Mouse (Mus musculus) urinary bladder, postnatal 4 days (tissue): ENCODE data around the gene Ikbke.
A peak's percentile ranks its signal among the peaks of the same experiment; 100 is the strongest.
"Not testable (repeated sequence)": the region's sequence is repeated elsewhere in the genome, so short reads cannot be mapped to it uniquely, and the experiment has no call there.

Experiments used
- DNase-seq, 2 experiments: peaks; one replicate each; pipeline ENCODE4 v3.0.0; 2021 to 2022; ENCODE audit warnings: low spot score in 2 of 2

Ikbke gene

DNA sequence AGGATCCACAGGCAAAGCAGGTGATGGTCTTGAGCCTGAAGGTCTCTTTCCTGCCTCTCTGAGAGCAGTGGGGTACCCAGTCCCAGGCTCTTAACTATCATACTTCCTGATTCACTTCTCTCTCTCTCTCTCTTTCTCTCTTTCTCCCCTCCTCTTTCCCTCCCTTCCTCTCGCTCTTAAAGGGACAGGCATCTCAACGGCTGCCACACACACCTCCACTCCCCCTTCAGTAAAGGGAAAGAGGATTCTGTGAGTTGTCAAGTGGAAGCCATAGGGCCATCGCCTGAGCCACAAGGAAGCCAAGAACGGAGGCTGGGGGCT lies at the start of gene Ikbke:
Gene Ikbke, minus strand, starts transcription at position 151 of the 321 bp plus-strand sequence.
- no peak for DNase-seq

DNA sequence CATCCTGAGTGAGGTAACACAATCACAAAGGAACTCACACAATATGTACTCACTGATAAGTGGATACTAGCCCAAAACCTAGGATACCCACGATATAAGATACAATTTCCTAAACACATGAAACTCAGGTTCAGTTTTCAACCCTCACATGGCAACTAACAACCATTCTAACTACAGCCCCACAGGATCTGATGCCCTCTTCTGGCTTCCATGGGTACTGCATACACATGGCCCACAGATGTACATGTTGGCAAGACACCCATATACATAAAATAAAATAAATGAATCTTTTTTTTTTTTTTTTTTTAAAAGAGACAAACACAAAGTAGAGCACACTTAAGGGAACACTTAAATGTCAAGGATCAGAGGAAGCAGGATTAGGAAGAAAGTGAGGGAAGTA lies 49.7 kb upstream of the Ikbke start:
- not testable (repeated sequence) for DNase-seq

DNA sequence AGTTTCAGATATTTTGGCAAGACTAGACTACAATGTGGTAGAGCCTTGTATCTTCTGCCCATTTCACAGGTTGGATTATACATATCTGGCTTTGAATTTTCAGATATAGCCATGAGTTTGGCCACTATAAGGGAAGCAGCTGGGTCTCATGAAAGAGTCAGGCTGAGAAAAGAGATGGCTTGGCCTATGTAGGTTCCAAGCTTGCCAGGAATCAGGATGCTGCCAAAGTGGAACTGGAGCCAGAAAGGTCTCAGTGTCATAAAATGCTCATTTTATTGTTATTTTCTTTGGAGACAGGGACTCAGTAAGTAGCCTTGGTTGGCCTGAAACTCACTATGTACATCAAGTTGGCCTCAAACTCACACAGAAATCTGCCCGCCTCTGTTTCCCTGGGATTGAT lies 47.8 kb upstream of the Ikbke start:
- no peak for DNase-seq

DNA sequence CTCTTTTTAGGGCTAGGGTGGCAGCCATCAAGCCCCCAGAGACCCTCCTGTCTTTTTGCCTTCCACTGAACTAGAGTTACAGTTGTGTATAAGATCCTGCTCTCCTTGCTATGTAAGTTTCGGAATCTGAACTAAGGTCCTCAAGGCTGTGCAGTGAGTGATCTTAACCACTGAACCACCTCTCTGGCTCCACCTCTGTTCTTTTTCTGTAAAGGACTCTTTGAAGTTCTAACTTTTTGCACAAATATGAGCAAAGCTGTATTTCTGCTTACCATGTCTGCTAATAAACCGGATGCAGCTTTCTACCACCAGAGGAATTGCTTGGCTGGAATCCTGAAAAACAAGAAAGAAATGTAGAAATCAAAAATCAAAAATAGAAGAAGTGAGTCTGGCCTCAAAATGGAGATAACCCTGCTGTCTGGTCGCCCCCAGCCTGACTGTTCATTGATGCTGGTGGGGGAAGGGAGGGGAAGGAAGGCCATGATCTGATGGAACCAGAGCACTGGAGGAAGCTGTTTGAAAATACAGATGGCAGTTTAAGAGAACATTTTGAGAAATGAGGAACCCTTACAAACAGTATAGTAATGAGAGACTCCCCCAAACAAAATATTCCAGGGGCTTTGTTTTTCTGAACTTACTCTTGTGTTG lies 45.5 kb upstream of the Ikbke start:
- no peak for DNase-seq

DNA sequence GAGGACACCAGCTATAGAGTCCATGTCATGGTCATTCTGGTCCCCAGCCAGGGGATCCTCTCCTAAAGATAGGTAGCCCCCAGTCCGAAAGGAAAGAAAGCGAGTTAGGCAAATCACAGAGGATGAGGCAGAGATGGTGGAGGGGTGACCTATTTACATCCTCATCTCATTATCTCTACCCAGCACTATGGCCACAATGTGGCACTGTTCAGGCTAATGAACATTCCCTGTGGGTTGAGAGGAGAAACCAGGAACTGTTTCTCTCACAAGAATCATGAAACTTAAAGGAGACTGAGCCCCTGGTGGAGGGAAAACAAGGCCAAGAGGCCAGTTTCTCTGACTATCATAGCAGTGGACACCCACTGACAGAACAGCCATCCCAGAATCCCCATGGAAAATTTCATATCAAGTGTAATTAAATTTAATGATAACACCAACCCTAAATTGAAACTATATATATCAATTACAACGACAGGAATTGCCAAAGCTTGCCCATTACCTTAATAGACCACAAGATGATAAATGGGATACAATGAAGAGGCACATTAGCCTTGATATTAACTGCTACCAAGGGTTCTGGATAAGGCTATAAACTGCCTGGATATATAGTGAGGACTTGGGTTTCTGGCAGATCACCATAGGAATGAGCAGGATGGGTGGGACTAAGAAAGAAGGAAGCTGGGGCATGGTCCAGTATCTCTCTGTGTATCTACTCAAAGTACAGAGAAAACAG lies 40.4 kb upstream of the Ikbke start:
- no peak for DNase-seq

DNA sequence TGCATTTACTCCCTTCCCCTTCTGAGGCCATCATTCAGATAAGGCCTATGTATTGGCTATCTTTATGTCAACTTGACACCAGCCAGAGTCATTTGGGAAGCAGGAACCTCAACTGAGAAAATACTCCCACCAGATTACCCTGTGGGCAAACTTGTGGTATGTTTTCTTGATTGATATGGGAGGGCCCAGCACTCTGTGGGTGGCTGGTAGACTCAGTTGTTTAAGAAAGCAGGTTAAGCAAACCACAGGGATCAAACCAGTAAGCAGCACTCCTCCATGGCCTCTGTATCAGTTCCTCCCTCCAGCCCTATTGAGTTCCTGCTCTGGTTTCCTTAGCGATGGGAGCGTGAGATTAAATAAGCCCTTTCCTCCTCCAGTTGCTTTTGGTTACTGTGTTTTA lies 39.0 kb upstream of the Ikbke start:
- no peak for DNase-seq

DNA sequence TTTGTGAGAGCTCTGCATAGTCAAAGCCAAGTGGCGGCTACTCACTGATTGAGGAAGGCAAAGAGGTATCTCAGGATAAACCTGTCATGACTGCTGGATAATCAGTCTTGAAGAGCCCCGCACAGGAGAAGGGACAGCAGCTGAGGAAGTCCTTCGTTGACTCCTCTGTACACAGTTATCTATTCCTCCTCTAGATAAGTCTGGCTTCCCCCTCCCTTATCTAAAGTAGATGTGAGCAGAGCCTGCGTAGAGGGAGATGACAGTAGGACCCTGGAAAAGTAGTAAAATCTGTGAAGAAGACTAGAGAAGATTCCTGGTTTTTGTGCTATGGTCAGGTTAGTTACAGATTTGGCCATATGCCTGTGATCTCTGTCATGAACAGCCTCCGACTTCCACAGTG lies 38.2 kb upstream of the Ikbke start:
- no peak for DNase-seq

DNA sequence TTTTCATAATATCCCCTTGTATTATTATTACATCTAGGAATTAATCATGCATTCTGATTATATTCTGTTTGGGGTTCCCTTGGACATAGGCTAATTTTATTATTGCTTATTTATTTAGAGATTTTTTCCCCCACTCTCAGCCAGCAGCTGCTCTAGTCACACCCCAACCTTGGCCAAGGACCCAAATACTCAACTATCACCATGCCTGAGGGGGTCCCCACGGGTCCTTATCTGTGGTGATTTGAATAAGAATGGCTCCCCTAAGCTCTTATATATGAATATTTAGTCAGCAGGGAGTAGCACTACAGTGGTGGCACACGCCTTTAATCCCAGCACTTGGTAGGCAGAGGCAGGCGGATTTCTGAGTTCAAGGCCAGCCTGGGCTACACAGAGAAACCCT lies 31.9 kb upstream of the Ikbke start:
- DNase-seq: peak in 1 of 2 experiments; percentile 28

DNA sequence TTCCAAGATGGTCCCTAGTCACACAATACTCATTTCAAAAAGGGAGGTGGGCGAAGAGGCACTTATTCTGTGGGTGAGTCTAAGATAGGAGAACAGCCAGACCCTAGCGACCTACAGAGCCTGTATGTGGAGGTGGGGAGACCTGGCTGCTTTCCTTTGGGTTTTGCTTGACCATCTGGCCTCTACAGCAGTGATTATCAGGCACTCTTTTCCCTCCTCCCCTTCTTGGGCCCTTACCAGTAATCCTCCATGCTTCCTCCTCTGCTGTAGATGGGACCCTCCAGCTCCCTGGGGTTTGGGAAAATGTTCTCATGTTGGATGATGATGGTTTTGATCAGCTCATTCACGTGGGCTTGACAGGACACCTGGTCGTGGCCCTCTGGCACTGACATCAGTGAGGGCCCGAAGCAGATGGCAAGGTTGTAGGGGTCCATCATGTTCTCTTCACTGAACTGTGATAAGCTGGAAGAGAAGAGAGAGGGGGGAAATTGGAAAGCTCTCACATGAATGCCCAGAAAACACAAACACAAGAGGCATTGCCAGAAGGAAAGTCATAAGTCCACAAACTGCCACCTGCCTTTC lies 30.9 kb upstream of the Ikbke start:
- DNase-seq: peak in 1 of 2 experiments; percentile 35

DNA sequence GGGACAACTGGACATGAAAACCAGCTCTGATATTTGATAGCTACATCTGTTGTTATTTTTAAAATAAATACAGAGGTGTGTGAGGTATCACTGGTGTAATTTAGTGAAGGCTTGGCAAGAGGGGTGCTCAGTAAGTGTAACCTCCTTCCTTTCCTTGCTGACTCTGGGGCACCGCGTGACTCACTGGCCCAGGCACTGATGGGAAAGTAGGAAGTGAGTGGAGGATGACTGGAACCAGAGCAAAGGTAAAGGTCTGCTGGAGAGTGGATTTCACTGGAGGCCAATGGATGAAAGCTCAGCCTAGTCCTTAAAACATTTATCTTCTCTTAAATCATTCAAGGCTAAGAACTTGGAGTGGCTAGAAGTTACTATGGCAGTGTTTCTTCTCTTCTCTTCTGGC lies 21.3 kb upstream of the Ikbke start:
- peak in 1 of 2 experiments; percentile 30 for DNase-seq

DNA sequence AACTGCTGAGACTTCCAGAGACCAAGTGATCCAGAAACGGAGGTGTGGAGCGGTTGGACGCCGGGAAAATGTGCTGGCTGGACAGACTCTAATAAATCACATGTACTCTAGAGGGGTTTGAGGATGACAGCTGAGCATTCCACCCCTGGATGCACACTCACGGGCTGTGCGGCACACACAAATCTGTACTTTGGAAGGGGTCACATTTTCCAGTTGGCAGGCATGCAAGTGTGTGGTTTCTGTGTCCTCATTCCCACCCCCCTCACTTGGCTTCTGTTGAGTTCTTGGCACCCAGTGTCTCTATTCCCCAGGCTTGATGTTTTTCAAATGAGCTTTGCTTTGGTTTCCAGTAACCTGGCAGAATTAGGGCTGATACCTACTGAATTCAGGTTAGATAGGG lies 20.4 kb upstream of the Ikbke start:
- DNase-seq: peak in 1 of 2 experiments; percentile 50

DNA sequence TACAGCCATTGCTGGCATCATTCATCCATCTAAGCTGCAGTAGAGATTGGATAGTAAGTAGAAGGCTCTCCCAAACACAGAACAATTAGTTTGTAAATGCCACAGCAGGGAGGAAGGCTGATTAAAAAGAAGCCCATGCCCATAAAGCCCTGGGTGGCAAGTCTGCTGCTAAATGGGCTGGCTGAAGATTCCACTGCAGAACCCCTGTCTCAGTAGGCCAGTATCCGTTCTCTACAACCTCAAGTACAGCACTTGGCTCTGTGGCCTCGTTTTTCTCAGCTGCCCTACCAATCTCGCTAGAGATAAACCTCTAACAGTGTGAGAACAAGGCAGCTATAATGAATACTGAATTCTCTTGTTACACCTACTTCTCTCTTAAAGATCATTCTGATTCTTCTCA lies 19.8 kb upstream of the Ikbke start:
- peak in 1 of 2 experiments; percentile 32 for DNase-seq

DNA sequence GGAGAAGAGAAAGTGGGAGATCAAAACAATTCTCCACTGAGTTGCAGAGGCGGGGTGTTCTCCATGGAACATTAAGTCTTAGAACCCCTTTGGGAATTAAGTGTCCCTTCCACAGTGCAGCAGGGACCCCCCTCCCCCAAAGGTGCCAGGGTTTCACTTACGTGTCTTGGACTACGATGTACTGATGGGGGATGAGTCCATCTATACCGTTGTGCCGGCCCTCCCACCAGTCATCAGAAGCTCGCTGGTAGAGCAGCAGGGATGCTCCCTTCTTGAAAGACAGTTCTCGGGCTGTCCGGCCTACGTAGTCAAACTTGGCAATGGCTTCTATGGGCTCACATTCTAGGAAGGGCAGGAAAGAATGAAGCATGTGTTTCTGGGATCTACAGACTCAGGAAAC lies 18.8 kb upstream of the Ikbke start:
- DNase-seq: peak in 1 of 2 experiments; percentile 53

DNA sequence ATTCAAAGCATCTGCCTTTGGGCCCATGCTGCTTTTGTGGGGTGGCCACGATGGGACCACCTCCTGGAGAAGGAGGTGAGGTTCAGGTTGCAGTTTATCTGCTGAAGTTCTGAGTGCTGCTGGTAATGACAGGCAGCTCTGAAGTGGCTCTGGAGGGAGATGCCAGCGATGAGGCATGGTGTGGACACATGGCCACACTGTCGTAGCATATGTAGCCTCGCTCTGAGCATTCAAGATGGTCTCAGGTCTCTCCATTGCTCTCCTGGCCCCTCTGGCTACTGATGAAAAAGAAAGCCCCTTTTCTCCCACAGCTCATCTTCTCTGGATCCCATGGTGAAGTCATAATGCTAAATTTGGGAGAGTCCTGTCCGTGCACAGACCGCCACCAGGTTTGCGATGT lies 17.3 kb upstream of the Ikbke start:
- no peak for DNase-seq

DNA sequence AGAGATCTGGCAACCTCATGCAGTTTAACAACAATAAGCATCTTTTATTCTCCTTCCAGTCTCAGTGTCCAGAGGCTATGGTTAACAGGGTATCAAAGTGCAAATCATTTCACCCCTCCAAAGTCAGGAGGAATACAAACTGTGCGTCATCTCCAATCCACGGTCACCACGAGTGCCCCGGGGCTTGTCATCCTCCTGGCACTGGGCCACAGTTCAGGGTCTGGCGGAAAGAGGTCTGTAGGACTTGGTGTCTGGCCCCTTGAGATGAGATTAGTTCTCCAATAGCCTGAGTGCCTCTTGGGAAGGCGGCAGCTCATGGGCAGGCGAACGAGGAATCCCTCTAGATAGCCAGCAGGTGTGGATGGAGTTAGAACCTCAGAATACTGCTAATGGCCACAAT lies 15.8 kb upstream of the Ikbke start:
- no peak for DNase-seq

DNA sequence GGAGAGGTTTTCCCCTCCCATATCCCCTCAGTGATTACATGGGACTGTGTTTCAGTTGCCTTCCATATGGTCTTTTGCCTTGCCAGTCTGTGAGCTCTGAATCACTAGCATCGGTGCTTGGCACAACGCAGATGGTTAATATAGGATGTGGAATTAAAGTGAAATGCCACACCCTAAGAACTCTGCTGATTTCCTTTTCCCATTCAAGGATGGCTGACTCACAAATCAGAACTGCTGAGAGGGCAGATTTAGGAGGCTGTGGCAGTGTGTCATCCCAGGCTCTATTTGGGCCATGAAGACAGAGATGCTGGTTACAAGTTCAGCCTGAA lies 14.5 kb upstream of the Ikbke start:
- DNase-seq: no peak

DNA sequence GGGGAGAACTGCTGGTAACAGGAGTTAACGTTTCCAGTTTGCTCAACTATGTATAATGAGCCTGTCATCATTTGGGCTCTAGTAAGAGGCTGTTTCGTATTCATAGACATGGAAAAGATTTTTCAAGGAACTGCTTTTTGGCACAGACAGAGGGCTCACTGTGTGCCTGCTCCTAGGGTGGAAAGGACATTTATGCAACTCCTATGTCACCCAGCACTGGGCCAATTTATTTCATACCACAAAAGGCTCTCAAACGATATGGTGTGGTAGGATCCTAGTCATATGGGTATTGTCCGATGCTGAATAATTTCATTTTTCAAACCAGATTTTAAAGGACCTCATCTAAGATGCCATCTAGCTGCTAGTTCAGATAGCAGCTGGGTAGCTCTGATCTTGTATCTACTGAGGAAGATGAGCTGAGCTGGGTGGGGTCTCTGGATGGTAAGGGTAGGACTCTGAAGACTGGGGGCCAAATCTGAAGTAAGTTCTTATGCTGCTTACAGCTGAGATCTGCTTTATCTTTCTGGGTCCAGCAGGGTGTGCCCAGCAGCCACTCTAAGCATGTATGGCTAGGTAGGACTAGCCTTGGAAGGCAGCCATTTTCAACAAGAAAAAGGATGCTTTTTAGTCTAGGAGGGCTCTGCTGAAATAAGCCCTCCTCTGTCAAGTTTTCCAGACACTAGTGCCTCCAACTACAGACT lies 14.0 kb upstream of the Ikbke start:
- DNase-seq: no peak

DNA sequence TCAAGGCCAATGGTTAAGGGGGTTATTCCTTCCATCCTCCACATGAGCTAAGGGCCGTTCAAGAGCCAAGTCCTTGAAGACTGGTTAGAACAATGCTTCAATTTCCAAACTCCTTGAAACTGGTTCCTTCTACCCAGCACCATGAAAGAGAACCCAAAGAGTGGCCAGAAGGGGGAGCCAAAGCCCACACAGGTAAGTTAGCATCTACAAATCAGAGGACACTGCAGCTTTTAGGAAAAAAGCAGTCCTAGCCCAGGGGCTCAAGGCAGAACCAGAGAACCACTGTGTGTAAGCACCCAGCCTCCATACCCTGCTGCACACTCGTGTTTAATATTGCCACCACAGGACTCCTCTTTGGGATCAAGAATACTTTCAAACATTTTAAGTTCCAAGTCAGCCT lies 11.2 kb upstream of the Ikbke start:
- no peak for DNase-seq

DNA sequence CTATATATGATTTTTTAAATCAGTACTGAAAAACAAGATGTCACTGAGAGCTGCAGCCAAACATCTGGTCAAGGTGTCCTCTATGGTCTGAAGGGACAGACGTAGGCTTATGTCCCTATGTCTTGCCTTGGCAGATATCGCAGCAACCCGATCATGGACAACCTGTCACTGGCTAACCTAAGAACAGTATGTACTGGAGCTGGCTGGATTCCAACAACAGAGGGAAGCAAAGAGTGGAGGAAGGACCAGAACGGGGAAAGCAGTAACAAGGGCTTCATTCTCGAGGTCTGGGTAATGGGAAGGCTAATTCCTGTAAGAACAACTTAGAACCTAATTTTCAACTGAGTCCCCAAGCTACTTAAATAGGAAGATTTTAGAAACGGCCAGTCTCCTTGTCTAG lies 9.5 kb upstream of the Ikbke start:
- DNase-seq: no peak

DNA sequence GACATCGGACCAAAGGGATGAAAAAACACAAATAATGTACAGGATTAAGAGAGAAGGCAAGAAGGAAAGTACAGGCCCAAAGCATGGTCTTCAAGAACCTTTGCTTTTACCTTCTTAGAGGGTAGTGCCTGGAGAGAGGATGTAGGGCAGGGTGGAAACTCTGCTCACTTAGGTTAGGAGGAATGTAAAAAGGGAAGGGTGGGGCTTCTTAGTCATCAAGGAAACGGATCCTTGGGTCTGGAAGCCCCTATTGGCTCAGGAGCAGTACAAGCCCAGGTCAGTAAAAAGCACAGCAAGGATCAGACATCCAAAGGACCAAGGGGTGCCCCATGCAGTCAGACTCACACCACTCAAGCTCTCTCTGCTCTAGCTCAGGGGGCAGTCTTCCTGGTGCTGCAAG lies 7.9 kb upstream of the Ikbke start:
- no peak for DNase-seq

DNA sequence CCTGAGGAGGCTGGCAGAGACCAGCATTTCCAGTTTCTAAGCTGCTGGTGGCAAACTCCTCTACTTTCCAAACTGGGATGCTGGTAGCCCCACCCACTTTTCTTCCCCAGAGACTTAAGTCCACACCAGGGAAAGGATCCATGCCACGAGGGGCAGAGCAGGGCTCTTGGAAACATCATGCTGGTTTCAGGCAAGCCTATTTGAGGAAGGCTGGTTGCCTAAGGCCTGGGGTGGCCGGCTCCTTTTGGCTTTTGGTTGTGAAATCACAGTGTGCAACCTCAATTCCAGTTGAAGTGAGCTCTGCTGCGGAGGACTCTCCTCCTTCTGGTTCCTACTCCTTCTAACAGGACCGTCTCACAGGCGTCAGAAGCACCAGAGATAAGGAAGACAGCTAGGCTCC lies 7.4 kb upstream of the Ikbke start:
- DNase-seq: no peak

DNA sequence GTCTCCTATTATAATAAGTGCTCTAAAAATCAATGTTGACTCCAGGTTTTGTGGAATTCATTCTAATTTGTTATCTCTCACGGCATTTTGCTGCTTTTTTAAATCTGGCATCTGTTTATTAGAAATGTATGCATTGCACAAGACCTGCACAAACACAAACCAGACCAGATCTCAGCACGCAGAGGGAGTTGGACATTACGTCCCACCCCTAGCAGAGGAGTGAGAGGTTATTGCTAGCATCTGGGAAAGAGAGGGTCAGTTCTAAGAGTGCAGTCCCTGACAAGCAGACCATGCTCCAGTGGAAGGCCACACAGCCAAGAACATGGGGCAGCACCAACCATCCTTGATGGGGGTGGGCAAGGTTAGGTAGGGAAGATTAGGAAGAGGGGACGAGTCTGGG lies 5.2 kb upstream of the Ikbke start:
- DNase-seq: no peak

DNA sequence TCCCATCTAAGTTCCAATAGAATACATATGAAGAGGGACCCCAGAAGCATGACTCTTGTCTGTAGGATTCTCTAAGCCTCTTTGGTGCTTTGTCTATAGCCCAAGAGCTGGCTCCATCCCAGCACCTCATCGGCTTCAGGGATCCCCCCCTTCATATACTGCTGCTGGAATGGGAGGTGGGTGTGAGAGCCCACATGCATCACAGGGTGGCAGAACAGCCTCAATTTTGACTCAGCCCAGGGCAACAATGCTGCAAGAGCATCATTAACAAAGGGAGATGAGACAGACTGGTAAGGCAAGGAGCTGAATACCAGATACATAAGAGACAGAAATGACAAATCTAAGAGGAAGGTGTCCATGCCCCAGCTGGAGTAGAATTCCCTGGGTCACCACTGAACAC lies 4.8 kb upstream of the Ikbke start:
- no peak for DNase-seq
